Mouse (Mus musculus): ENCODE results near the gene Tescl.

- TF ChIP-seq CTCF (IDR thresholded peaks at IDR 0.05; ENCODE audit: borderline replicate concordance, insufficient read depth, low read length) (no peak), POLR2A (IDR thresholded peaks at IDR 0.05; ENCODE audit: low read depth, low read length) (no peak)
Observed at GRCm38 (mm10) chr7:24355646-24356045, 21.9 kb upstream of the Tescl start.

All from embryonic fibroblast, embryonic 13.5 days (primary cell).